Mouse (Mus musculus) liver, adult (tissue): ENCODE data around the gene Inka1.
A peak's percentile ranks its signal among the peaks of the same experiment; 100 is the strongest.

ENCODE experiments used
- GATA4 ChIP-seq: IDR thresholded peaks from 2 replicates; pipeline ENCODE4 v1.6.1; 2014; ENCODE audit warnings: mild to moderate bottlenecking, low read length; ENCODE audit not compliant: insufficient replicate concordance

Inka1 gene

GRCm38 (mm10) chr9:107993013-107993412, 7.3 kb upstream of the Inka1 start:
- TF ChIP-seq GATA4: no peak

GRCm38 (mm10) chr9:107992197-107992596, 6.5 kb upstream of the Inka1 start, which contains the start of gene Cdhr4:
TSS of gene Cdhr4 (plus strand) at chr9:107992497.
- TF ChIP-seq GATA4: no peak

DNA sequence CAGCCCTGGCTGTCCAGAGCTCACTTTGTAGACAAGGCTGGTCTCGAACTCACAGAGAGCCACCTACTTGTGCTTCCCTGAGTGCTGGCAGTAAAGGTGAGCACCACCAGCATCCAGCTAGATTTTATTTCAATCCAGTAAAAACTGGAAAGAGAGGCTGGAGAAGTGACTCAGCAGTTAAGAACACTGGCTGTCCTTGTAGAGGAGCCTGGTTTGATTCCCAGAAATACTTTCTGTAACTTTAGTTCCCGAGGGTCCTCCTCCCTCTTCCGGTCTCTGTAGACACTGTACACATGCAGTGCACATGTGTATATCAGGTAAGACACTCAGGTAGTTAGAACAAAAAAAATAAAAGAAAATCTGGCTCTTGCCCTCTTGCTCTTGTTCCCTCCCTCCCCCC, 2.3 kb upstream of the Inka1 start:
- no peak for TF ChIP-seq GATA4

DNA sequence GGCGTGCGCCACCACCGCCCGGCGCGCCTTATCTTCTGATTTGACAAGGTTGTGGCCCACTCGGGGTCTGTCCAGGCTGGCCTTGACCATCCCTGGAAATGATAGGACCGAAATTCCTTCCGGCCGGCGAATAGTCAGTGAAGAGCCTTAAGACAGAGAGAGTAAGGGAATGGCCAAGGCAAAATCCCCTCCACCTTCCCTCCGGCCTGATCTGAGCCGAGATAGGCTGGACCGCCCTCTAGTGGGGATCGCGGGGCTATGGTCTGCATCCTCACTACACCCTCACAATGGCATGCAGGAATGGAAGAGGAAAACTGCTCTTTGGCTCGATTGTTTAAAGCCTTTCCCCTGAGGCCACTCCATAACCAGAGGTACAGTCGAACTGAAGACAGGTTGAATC, 697 bp upstream of the Inka1 start:
- peak; percentile 85; the same call in 1 of the 2 replicates for TF ChIP-seq GATA4

DNA sequence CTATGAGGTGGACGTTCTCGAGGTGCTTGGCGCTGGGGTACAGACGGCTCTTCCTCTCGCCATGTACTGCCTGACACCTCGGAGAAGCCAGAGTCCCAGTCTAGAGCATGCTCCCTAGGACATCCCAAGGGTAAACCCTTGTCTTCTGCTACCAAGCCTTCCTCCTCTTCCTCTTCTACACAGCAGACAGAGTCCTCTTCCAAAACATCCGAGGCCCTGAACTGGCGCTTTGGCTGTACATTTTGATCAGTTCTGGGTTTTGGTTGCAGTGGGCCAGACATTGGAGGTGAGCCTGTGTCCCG, 974 bp downstream of the Inka1 start:
- TF ChIP-seq GATA4: no peak

GRCm38 (mm10) chr9:107984052-107984753, 1.5 kb downstream of the Inka1 start:
- TF ChIP-seq GATA4: no peak

- no peak for TF ChIP-seq GATA4
These were observed 2.2 kb downstream of the Inka1 start for GRCm38 (mm10) chr9:107983421-107983890.

- peak; percentile 93; the same call in 1 of the 2 replicates for TF ChIP-seq GATA4
These were observed 2.9 kb downstream of the Inka1 start, which contains the start of gene Gm20661 for GRCm38 (mm10) chr9:107982681-107983346. TSS of gene Gm20661 (plus strand) at chr9:107983058.

GRCm38 (mm10) chr9:107981684-107982605, 3.7 kb downstream of the Inka1 start:
- no peak for TF ChIP-seq GATA4

DNA sequence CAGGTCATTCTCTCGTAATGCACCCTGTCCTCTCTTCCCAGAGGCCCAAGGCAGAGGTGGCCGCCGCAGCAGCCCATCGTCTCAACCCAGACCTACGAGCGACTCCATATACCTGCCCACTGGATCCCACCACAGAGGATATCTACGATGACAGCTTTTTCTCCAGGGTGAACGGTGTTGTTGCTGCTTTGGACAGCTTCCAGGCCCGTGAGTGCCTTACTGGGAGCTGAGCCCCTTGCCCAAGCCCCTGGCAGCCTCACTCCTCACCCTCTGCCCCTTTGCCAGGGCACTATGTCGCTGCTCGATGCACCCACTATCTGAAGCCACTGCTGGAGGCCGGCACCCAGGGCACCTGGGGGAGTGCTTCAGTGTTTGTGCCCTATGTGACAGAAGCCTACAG, 6.9 kb downstream of the Inka1 start:
- no peak for TF ChIP-seq GATA4

GRCm38 (mm10) chr9:107975399-107976386, 10.0 kb downstream of the Inka1 start, which contains the start of gene Uba7:
TSS of gene Uba7 (plus strand) at chr9:107975505.
- peak; percentile 97 for TF ChIP-seq GATA4

DNA sequence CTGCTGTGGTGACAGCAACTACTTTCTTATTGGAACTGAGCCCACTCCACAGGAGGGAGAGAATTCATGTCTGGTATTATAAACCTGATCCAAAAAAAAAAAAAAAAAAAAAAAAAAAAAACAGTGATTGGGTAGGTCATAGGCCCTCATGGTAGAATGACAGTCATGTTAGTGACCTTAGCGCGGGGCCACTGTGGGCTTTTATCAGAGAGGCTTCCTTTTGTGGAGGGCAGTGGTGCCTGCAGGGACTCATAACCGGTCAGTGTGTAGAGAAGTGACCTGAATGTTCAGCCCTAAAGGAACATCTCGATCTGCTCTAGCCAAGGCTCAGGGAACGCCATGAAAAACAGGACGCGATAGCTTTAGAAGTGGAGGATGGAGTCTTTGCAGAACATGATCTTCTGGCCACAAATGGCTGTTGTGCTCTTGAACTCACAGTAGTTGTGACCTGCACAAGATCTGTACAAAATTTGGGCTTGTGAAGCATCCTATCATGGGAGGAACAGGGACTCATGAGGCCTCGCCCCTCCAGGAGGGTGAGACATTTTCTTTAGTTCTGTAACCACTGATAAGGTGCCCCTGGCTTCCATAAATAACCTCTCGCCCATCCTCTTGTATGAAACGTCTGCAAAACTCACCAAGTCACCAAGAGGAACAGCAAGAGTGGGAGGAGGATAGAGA, 11.0 kb downstream of the Inka1 start:
- peak; percentile 77; the same call in 1 of the 2 replicates for TF ChIP-seq GATA4

DNA sequence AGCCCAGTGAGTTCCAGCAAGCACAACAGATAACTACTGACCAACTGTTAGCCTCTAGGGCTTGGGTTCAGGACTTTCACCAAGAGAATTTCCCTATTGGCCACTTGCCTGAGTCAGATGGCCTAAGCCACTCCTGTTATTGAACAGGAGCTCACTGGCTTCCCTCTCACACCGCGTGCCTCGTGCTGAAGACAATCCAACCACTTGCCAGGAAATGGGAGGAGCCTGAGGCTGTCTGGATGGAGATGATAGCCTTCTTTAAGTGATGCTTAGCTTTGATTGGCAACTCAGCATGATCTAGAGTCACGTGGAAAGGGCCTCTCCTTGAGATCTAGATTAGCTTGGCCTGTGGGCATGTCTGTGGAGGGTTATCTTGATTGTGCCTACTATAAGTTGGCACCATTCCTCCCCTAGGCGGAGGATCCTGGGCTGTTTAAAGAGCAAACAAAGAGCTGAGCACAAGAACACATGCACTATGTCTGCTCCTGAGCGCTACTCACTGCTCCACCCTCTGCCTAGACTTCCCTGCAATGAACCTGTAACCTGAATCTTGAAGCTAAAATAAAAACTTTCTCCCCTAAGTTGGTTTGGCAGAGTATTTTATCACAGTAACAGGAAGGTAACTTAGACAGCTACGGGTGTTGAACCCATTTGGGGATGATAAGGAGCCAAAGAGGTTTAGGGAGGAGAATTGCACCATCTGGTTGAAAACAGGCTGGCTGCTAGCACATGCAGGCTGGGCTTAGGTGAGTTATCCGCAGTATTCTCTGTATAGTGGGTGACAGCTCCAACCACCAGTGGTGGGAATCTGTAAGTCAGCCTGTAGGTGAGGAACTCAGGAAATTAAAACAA, 13.8 kb downstream of the Inka1 start:
- TF ChIP-seq GATA4: no peak
